Mouse (Mus musculus) telencephalon, adult 2 months (tissue): ENCODE measurements around the gene Peli1.

Experiments used
- DNase-seq: peaks from one replicate; pipeline ENCODE4 v3.0.0-alpha.2; 2011; ENCODE audit warnings: low read depth, low spot score

Gene Peli1

GRCm38 (mm10) chr11:21092621-21093020, 1.5 kb downstream of the Peli1 start:
- no peak for DNase-seq

- no peak for DNase-seq
Observed at GRCm38 (mm10) chr11:21093081-21093815, 2.2 kb downstream of the Peli1 start.

DNA sequence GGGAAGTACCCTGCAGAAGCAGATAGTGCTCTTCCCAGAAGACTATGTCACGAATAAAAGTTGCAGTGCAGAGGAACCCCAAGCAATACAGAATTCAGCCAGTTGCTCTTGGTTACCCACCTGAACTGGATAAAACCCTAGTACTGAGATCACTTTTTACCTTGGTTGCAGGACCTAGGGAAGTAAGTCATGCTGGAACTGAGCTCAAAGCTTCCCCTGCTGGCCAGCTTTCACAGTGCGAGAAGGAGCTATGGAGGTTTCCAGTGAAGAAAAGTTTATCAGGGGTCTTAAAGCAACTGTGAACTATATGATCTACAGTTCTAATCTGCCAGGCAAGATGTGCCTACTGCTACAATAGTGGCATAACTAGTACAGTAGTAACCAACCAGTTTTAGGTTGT, 5.5 kb downstream of the Peli1 start:
- DNase-seq = no peak

GRCm38 (mm10) chr11:21098457-21098856, 7.4 kb downstream of the Peli1 start:
- no peak for DNase-seq

GRCm38 (mm10) chr11:21100704-21101103, 9.6 kb downstream of the Peli1 start:
- DNase-seq = no peak

- no peak for DNase-seq
Observed at GRCm38 (mm10) chr11:21101286-21101685, 10.2 kb downstream of the Peli1 start.

DNA sequence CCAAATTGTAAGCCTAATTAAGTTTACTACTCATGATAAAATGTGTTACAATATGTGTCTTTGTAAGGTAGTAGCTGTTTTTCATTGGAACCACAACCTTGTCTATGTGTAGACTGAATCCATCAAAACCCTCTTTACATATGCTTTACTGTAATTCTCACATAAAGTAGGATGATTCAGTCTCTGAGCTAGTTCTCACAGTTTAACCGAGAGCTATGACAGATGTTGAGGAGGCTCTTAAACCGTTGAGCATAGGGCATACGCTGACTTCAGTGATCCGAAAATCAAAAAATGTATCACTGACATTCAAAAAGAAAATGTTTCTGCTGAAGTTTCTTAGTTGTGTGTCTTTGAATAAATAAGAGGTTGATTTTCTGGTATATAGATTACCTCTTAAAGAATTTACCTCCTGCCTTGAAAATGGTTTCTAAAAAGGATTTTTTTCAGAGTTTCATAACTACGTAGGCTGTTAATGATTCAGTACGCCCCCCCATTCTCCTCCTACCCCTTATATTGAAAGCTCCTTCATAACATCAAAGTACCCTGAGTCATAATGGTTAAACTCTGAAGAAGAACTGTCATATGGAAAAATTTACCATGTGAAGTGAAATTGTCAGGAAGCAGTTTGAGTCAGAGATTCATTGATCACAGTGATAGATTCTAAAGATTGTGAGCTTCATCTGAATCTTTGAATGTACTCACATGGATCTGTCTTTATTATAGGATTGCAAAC, 11.3 kb downstream of the Peli1 start:
- DNase-seq = peak; percentile 53

DNA sequence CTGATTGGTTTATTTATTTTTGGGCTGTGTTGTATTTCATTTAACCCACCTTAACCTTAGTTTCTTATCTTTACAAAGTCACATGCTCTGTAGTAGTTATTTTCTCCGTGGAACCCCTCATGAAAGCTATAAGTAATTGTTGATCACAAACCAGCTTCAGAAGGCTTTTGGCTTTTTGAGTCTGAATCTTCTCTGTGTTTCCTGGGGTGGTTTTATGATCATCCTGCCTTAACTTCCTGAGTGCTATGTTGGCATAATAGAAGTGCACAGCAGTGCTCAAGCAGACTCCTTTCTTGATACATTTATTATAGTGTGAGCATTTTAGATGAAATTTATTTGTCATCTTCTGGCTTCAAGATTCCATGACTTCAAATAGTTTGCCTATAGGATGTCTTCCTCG, 12.1 kb downstream of the Peli1 start:
- no peak for DNase-seq

- no peak for DNase-seq
Observed at GRCm38 (mm10) chr11:21105393-21105792, 14.3 kb downstream of the Peli1 start.

DNA sequence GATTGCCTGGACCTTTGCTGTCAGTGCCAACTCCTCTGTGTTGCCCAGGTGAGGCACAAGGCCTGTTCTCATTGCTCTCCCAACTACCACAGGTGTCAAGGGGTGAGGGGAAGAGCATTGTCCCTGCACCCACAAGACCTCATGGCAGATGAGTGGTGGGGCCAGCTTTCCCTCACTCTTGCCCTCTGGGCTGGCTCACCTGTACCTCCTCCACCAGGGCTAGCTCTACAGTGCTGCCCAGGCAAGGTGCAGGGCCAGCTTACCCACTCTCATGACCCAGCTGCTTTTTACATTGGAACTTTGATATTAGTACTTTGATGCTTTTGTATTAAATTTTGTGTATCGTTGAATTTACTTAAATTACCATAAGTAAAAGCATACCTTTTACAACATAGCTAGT, 16.0 kb downstream of the Peli1 start:
- no peak for DNase-seq

GRCm38 (mm10) chr11:21109279-21109678, 18.2 kb downstream of the Peli1 start:
- DNase-seq = peak; percentile 48

DNA sequence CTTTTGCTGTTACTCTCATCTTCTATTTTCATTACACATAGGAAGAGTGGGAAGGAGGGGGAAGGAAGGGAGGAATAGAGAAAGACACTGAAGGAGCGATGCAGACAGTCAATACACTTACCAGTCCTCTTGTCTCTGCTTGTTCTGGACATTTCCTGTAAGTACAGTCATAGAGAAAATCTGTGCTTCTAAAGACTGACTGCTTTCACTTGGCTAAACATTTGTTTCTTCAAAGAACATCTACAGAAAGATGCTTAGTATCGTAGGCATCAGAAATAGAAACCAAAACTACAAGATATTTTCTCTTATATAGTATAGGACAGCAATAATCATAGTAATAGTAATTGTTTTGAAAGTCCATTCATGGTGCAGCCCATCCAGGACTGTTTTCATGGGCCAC, 23.4 kb downstream of the Peli1 start:
- DNase-seq = no peak

- no peak for DNase-seq
Observed at GRCm38 (mm10) chr11:21115804-21116203, 24.7 kb downstream of the Peli1 start.

DNA sequence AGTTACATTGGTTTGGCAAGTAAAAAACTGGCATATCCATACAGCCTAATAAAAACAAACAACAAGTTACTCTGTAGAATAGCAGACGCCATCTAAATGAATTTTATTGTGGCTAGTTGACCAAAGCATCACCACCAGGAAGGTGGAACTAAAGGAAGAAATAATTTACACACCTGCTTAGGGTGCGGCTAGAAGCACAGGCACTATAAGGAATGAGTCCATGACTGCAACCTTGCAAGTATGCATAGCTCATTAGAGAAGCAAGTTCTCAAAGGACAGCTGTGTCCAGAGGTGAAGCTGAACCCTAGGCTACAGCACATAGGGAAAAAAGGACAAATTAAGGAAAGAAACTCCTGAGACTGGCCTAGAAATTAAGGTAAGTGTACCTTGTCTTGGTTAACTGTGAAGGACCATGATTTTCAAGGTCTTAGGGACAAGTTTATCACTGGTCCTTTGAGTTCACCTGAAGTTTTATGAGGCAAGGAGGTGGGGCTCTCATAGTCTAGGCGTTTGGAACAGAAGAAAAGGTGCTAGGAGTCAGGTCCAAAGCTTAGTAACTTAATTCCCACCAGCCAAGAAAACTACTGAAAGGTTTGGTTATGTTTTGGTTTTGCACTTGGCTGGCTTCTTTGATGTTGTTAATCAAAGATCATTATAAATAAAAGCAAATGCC, 25.7 kb downstream of the Peli1 start:
- DNase-seq = no peak

DNA sequence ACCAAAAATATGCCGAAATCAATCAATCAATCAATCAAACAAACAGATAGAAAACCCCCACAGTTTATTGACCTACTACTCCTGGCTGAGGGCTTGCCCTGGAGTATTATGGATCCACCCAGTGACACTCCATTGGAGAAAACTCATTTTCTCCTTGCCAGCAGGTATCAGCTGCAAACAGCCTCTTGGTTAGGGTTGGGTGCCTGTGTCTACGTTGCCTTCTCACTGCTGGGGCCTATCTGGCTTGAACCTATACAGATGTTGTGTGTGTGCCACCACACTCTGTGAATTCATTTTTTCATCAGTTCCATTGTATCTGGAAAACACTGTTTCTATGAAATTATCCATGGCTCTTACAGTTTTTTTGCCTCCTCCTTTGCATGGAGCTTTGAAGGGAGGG, 30.6 kb downstream of the Peli1 start:
- no peak for DNase-seq

DNA sequence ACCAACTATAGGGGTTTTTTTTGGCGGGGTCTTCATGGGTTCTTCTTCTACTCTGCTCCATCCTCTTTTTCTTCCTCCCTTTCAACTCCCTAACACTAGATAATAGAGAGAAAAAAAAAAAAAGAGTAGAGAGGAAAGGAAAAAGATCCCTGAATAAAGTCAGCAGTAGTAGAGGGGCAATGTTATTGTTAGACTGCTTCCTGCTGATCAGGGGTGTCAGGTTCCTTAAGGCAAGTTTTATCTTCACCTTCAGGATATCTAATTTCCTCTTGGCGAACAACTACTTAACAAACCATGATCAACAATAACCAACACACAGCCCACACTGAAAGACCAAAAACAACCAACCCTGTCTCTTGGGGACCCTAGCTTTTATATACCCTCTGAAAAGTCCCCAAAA, 31.3 kb downstream of the Peli1 start:
- no peak for DNase-seq

- DNase-seq = no peak
Observed at GRCm38 (mm10) chr11:21131692-21132091, 40.6 kb downstream of the Peli1 start.

DNA sequence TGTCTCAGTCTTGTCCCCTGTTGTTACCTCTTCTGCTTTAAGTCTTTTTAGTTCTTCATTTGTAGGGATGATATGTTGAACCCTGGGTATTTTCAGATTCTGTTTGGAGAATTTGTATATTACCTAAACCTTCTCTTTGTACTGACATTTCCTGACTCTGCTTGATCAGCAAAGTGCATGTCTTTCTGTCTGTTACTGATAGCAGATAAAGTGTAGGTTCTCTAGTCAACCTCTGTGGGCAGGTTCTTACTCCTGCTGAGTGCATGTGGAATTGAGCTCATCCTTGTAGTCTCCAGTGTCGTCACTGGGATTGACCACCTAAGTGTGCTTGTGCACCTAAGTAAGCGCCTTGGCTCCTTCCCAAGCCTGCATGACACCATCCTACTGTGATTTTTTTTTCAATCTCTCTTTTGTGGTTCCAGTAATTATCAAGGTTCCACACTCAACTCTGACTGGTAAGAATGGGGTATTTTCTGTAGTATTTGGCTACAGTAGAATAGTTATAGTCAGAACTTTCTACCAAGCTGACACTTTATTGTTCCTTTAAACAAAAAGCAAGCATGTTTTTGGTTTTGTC, 43.9 kb downstream of the Peli1 start:
- no peak for DNase-seq

- no peak for DNase-seq
Observed at GRCm38 (mm10) chr11:21139453-21139852, 48.4 kb downstream of the Peli1 start.

GRCm38 (mm10) chr11:21141242-21141641, 50.2 kb downstream of the Peli1 start:
- no peak for DNase-seq

GRCm38 (mm10) chr11:21141755-21142154, 50.7 kb downstream of the Peli1 start:
- no peak for DNase-seq

- peak; percentile 62 for DNase-seq
Observed at GRCm38 (mm10) chr11:21149476-21149875, 58.4 kb downstream of the Peli1 start.
